Mouse (Mus musculus): ENCODE measurements at regions not wholly inside any gene's neighbourhood (a gene's known extent, or its start where the extent isn't known, plus 50 kb on each side); places are given as distances from the start of the nearest gene placed in this dataset.

GRCm38 (mm10) chr6:143484941-143485340 lies 317.9 kb downstream of the Etnk1 start:
- DNase-seq (ENCODE audit: low spot score) = no peak

GRCm38 (mm10) chr6:143487003-143487402 lies 320.0 kb downstream of the Etnk1 start:
- DNase-seq (ENCODE audit: low spot score) = no peak

- no peak for DNase-seq (ENCODE audit: low spot score)
Observed at GRCm38 (mm10) chr6:143490019-143490418, 323.0 kb downstream of the Etnk1 start.

DNA sequence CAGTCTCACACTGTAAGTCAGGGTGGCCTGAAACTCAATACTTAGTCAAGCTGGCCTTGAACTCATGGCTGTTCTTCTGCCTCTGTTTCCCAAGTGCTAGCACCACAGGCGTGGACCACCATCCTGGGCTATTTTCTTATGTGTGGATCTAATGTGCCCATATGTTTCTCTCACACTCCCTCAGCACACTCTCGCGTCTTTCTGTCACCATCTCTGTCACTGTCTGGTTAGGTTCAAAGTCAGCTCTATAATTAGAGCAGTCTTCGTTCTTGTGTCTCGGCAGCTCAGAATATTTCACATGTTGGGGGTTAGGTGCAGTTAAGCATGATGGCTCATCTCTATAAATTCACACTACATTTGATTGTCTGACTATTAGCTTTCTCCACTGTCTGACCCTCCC lies 324.4 kb downstream of the Etnk1 start:
- no peak for DNase-seq (ENCODE audit: low spot score)

GRCm38 (mm10) chr6:143493543-143493942 lies 326.5 kb downstream of the Etnk1 start:
- no peak for DNase-seq (ENCODE audit: low spot score)

DNA sequence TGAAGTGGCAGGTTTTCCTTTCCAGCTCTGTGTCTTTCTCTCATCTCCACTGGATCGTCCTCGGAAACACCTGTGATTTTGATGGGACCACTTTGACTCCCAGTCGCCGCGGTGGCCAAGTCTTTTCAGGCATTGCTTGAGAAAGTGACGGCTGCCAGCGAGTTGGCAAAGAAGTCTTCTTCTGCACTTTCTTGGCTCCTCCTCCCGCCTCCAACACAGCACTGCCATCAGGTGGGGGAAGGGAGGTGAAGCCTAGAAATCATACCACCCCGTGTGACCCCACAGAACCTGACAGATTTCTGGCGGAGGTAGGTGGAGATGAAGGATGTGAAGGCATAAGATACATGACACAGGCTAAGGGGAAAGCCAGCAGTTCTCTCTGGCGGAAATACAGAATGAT lies 327.3 kb downstream of the Etnk1 start:
- no peak for DNase-seq (ENCODE audit: low spot score)

DNA sequence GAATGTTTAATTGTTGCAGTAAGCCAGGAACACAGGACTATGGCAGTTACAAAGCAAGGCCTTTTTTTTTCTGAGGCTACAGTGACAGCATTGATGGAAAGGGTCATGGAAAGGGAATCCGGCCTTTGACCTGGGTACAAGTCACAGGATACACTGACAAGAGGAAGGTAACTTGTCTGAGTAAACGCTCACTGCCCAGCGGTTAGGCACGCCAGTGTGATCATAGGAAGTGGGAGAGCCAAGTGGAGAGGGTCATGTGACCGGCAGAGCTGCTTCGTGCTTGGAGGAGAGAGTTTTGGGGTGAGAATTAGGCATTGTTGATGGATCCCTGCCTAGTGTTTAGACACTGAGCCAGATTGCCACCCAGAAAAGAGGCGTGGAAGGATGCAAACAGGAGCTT lies 327.9 kb downstream of the Etnk1 start:
- no peak for DNase-seq (ENCODE audit: low spot score)

DNA sequence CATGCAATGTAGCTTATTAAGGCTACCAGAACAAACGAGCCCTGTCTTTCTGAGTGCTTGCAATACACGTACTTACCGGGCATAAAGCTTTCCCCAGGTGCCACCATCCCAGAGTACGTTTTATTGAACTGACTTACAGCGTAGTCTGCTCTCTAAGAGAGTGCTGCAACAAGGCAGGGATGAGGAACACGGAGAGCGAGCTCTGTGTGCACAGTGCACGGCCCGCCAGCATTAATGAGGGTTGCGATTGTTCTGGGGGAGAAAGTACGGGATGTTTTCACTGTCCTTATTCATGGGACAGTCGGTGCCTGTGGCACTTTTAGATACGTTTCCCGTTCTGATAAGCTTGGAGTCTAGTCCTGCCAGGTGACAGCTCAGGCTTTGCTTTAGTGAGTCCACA lies 331.7 kb downstream of the Etnk1 start:
- no peak for DNase-seq (ENCODE audit: low spot score)

DNA sequence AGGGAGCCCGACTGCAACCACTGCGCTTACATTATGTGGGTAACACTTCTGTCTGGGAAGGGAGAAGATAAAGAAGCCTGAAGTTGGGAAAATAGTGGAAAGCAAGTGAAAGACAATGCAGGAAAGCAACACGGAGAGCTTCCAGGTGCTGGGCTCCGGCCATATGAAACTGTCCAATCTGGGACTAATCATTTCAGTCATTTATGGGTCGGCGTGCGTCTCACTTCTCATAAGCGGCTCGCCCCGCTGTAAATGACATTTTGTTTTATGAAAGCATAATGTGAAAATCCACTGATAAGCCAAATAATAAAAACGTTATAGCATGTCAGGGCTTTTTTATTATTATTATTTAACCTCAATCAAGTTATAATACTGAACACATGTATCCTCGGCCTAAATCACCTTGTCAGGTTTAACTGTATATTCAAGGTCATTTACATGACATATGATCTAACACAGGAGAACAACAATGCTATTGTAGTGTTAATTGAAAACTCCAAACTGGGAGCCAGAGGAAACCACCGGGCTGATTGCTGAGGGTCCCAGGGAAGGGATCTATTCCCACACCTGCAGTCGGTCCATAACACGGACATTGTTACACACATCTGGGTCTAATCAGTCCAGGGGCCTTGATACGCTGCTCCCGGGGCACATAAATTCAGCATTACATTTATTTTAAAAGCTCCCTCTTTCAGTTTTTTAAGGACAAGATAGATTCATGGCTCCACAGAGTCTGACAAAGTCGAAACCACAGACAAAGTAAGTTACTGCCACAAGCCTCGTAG lies 332.4 kb downstream of the Etnk1 start:
- DNase-seq (ENCODE audit: low spot score) = no peak

- DNase-seq (ENCODE audit: low spot score) = no peak
Observed at GRCm38 (mm10) chr6:143502803-143503202, 335.8 kb downstream of the Etnk1 start.

DNA sequence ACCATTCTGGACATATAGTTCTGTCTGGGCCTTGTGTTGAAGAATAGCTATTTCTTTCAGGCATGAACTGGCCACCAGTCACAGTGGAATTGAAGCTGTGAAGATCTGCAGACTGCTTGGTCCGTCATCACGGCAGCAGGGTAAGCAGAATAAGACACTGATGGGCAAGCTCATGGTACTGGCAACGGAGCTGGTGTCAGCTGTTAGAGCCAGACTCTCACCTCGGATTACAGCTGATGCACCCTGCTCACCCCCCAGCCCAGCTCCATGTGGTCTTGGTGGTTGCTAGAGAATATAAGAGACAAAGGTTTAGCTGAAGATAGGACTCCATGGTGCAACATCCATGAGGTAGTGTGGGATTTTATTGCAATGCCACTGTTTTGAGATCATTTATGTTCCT lies 336.9 kb downstream of the Etnk1 start:
- no peak for DNase-seq (ENCODE audit: low spot score)

DNA sequence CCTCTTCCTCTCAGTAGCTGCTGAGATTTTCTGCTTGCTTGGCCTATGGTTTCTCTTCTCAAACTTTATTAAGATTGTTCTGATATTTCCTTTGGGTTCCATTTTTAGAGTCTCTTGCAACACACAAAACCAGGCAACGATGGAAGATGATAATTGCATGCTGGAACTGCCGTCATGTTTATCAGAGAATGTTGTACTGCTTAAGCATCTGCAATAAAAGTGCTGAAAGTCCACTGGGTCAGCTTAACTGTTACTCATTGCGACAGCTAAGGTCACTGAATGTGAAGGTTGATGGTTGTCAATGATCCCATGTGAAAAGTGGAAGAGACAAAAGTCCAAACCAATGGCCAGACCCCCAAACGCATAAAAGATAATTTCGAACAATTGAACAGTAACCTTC lies 346.4 kb downstream of the Etnk1 start:
- no peak for DNase-seq (ENCODE audit: low spot score)

GRCm38 (mm10) chr6:143515137-143515536 lies 348.1 kb downstream of the Etnk1 start:
- DNase-seq (ENCODE audit: low spot score) = no peak

DNA sequence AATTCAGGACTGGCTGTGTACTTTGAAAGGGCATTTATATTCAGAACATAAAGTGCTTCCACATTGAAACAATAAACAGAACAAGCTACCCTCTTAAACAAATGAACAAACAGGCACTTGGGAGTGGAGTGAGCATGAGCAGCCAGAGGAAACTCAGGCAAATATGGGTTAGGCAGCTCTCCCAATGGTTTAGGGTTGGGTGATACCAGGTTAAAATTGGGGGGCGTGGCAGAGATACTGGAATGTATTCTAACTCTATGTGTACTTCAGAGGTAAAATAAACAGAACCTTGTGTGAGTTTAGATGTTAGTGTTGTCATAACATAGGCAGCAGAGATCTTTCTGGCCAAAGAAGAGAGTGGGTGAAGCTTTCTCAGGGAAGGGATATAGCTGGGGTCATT lies 349.7 kb downstream of the Etnk1 start:
- DNase-seq (ENCODE audit: low spot score) = no peak

- no peak for DNase-seq (ENCODE audit: low spot score)
Observed at GRCm38 (mm10) chr6:143518476-143518875, 351.5 kb downstream of the Etnk1 start.

- DNase-seq (ENCODE audit: low spot score) = no peak
Observed at GRCm38 (mm10) chr6:143519668-143520067, 352.6 kb downstream of the Etnk1 start.

DNA sequence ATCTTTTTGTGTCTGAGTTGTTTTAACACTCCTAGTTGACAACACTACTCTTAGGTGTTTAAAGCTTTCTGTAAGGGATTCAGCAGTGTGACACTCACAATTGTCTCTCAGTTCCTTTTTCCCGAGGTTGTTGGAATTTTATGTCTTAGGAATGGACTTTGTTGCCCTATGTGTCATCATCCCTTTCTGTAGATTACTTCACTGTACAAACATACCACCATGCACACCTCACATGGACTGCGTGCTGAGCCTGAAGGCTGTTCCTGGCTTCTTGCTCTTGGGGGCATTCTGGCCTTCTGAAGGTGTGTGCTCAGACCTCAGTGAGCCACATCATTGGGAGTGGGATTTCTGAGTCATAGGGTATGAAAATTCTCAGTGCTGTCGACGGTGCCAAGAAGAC lies 358.1 kb downstream of the Etnk1 start:
- no peak for DNase-seq (ENCODE audit: low spot score)

DNA sequence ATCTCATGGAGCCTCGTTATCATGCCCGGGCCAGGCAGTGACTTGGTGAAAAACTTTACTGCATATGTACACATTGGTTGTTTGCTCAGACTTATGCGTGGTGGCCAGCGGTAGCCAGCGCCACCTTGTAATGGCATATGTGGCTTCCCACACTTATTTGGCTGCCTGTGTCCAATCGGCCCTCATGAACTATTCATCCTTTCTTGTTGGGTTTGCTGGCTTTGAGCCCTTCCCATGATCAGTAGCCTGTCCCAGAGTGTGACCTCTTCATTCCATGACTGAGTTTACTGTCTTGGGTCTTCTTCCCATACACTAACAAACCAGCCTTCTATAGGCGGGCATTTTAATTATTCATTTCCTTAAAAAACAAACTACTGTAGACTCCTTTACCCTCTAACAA lies 361.9 kb downstream of the Etnk1 start:
- DNase-seq (ENCODE audit: low spot score) = no peak

DNA sequence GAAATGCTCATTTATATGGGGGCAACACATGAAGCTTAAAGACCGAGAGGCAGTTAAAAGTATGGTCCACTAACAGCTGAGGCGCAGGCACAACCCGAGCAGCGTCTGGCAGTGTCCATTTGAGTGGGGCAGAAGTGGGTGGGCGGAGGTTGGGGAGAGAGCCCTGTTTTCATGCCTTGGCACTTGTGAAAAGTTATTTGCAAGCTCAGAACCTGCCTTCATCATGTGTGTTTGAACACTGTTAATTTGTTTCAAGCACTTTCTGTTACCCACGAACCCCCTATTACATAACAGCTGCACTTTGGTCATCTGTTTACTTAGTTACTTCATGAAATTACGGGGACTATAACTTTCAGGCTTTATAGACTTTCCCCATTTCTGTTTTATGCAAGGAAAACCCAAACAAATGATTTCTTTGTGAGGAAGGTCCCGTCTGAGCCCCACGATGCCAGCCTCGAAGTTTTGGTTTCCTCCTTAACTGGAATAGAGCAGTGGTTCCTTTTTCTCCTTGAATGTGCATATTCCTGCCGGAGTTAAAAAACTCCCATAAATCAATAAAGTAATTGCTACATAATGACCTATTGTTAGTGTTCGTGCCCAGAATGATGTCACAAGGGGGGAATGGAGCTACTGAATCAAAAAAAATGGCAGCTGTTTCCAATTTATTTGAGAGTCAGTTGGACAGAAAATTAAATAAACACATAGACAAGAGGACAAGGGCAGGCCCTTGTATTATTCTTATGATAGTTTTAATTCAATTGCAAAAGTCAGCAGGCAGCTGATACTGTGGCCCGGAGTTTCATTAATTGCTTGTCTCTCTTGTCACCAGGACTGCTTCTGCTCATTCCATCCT lies 363.6 kb downstream of the Etnk1 start:
- no peak for DNase-seq (ENCODE audit: low spot score)

DNA sequence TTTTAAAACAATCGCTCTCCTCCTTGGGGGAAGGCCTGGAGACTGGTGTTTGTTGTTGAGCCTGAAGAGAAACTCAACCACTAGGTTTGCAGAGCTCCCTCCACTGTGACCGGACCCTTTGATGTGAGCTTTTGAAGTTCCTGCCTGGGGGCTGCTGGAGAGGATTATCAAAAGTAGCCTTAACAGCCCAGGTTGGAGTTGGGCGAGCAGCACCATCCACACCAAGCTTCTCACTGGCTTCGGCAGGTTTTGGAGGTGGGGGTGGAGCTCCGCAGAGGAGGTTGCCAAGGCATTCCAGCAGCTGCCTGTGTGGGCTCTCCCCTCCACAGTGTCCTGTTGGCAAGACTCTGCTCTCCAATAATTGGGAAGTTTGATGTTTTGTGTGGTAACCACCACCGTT lies 364.5 kb downstream of the Etnk1 start:
- no peak for DNase-seq (ENCODE audit: low spot score)

DNA sequence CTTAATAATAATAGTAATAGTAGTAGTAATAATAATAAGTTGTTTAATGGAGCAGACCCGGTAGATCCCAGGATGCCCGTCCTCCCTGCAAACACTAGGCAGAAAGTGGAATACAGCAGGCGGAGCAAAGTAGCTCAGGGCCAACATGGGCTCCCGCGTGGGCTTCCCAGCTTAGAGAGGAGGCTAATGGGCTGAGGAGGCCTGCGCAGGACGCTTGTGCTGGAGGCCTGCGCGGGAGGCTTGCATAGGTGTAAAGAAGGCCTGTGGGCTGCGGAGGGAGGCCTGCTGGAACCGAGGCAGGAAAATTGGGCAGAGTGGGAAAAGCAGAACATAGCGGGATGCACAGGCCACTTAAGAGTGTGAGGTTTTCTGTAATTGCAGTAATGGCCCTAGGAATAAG lies 365.4 kb downstream of the Etnk1 start:
- DNase-seq (ENCODE audit: low spot score) = no peak

DNA sequence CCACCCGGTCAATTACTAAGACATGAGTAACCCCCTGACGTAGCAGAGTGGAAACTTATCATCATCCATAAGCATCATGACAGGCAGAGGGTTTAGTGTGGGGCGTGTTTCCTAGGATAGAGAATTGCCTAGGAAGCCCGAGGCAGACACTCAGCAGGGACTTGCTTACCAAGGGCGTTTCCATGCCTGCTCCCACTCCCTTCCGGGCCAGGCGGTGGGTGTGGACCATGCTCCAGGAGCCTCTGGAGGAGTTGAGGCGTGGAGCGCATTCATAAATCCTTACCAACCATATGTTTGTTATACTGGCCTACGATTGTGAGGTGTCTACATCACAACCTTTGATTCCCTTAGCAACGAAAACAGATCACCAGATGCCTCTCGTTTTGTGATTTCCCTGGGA lies 368.2 kb downstream of the Etnk1 start:
- no peak for DNase-seq (ENCODE audit: low spot score)

- no peak for DNase-seq (ENCODE audit: low spot score)
Observed at GRCm38 (mm10) chr6:143535726-143536125, 368.7 kb downstream of the Etnk1 start.
